Comparison of ENCODE assay signal across 25 mouse cellular contexts in genomic region chr7:40736971-40737468, GRCm38 (mm10).
A peak's percentile ranks its signal among the peaks of the same experiment; 100 is the strongest.
DNase-seq lines count a peak whose midpoint lies in the region; ATAC-seq lines count a peak whose summit lies in the region.
"Had no signal": no experiment of that assay in that cellular context is flagged by ENCODE, and none has a peak within 500 bp of the region (broad histone marks: within the 10 kb centered on the region; RNA-seq: fewer than 3 reads in every experiment).

No protein-coding gene starts in this region.

- no peak overlapping the region for H3K4me2 ChIP-seq in hindbrain, embryonic 16.5 days (ENCODE audit: low read length)
- no peak overlapping the region for H3K4me2 ChIP-seq in hindbrain, embryonic 13.5 days
- no peak overlapping the region for H3K4me2 ChIP-seq in neural tube, embryonic 14.5 days (ENCODE audit: low read depth, low read length)
- H3K4me2 ChIP-seq in neural tube, embryonic 15.5 days = no peak overlapping the region
- H3K4me2 ChIP-seq: embryonic facial prominence, embryonic 12.5 days; embryonic facial prominence, embryonic 15.5 days; hindbrain, embryonic 12.5 days had no signal

- DNase-seq in neural tube, embryonic 10.5 days (ENCODE audit: extremely low spot score, low spot score) = no peak
- DNase-seq in thymus, postnatal 0 days (ENCODE audit: low spot score) = no peak
- DNase-seq: adrenal gland, postnatal 10 days; adrenal gland, postnatal 36 days; B cell, adult 2 months; cerebellum, adult 18-20 months; cerebellum, adult 9-10 months; cerebellum, postnatal 14 days; gastrocnemius, postnatal 25 days; heart, adult 2 months had no signal

- peak; percentile 50; the same call in 1 of the 2 replicates for ATAC-seq in hindbrain, embryonic 16.5 days
- ATAC-seq in hindbrain, embryonic 13.5 days (ENCODE audit: low FRiP score) = no peak; the same call in 1 of the 2 replicates
- peak; percentile 45; the same call in 1 of the 2 replicates for ATAC-seq in neural tube, embryonic 14.5 days (ENCODE audit: low read depth)
- peak; percentile 58; the same call in 1 of the 2 replicates for ATAC-seq in neural tube, embryonic 15.5 days (ENCODE audit: low FRiP score)
- ATAC-seq: forebrain, embryonic 14.5 days; hindbrain, postnatal 0 days; inflammation-experienced regulatory T-cells, adult 6 months; Patski had no signal

- no peak overlapping the region for H3K27ac ChIP-seq in hindbrain, embryonic 16.5 days (ENCODE audit: low read depth, low read length)
- no peak overlapping the region for H3K27ac ChIP-seq in hindbrain, embryonic 13.5 days
- no peak overlapping the region for H3K27ac ChIP-seq in neural tube, embryonic 14.5 days (ENCODE audit: low read depth, low read length)
- no peak overlapping the region for H3K27ac ChIP-seq in neural tube, embryonic 15.5 days (replicated peaks)
- H3K27ac ChIP-seq: embryonic facial prominence, embryonic 12.5 days; embryonic facial prominence, embryonic 15.5 days; heart, adult 2 months; heart, embryonic 10.5 days; hindbrain, embryonic 12.5 days; hindbrain, postnatal 0 days had no signal

- no peaks in the 10 kb centered on the region for H3K9me3 ChIP-seq in hindbrain, embryonic 16.5 days (ENCODE audit: control insufficient read depth, low read length)
- H3K9me3 ChIP-seq in hindbrain, embryonic 13.5 days = no peaks in the 10 kb centered on the region
- H3K9me3 ChIP-seq in neural tube, embryonic 14.5 days (ENCODE audit: control insufficient read depth, low read length) = no peaks in the 10 kb centered on the region
- H3K9me3 ChIP-seq in neural tube, embryonic 15.5 days (replicated peaks) = no peaks in the 10 kb centered on the region
- H3K9me3 ChIP-seq: embryonic facial prominence, embryonic 12.5 days; embryonic facial prominence, embryonic 15.5 days; heart, embryonic 10.5 days; hindbrain, embryonic 12.5 days had no signal

- no peak overlapping the region for H3K9ac ChIP-seq in hindbrain, embryonic 16.5 days (ENCODE audit: low read depth, low read length)
- H3K9ac ChIP-seq in hindbrain, embryonic 13.5 days = no peak overlapping the region
- no peak overlapping the region for H3K9ac ChIP-seq in neural tube, embryonic 14.5 days (replicated peaks; ENCODE audit: low read depth, low read length)
- no peak overlapping the region for H3K9ac ChIP-seq in neural tube, embryonic 15.5 days (replicated peaks)
- H3K9ac ChIP-seq: embryonic facial prominence, embryonic 12.5 days; embryonic facial prominence, embryonic 15.5 days; forebrain, postnatal 0 days; hindbrain, embryonic 12.5 days had no signal

- no peak overlapping the region for H3K4me3 ChIP-seq in hindbrain, embryonic 16.5 days (ENCODE audit: low read length)
- no peak overlapping the region for H3K4me3 ChIP-seq in hindbrain, embryonic 13.5 days
- no peak overlapping the region for H3K4me3 ChIP-seq in neural tube, embryonic 14.5 days (ENCODE audit: low read depth, low read length)
- no peak overlapping the region for H3K4me3 ChIP-seq in neural tube, embryonic 15.5 days (replicated peaks)
- H3K4me3 ChIP-seq: embryonic facial prominence, embryonic 12.5 days; embryonic facial prominence, embryonic 15.5 days; heart, adult 2 months; heart, embryonic 10.5 days; hindbrain, embryonic 12.5 days had no signal

- no peaks in the 10 kb centered on the region for H3K4me1 ChIP-seq in hindbrain, embryonic 16.5 days (ENCODE audit: control insufficient read depth, insufficient read depth, low read depth, low read length)
- peaks cover 8% of the 10 kb centered on the region; the same call in 1 of the 2 replicates for H3K4me1 ChIP-seq in hindbrain, embryonic 13.5 days (replicated peaks)
- 0 out of 2 replicates have a peak, but pooled peaks cover 3% of the 10 kb centered on the region for H3K4me1 ChIP-seq in neural tube, embryonic 14.5 days (ENCODE audit: control insufficient read depth, insufficient read depth, low read length)
- H3K4me1 ChIP-seq in neural tube, embryonic 15.5 days = peaks cover 14% of the 10 kb centered on the region
- H3K4me1 ChIP-seq: embryonic facial prominence, embryonic 12.5 days; embryonic facial prominence, embryonic 15.5 days; heart, embryonic 10.5 days; hindbrain, embryonic 12.5 days had no signal

- WGBS in hindbrain, embryonic 16.5 days = 47% methylated on average over 6 of the region's 6 CpGs
- 50% methylated on average over 6 of the region's 6 CpGs for WGBS in hindbrain, embryonic 13.5 days
- WGBS in neural tube, embryonic 14.5 days = 44% methylated on average over 6 of the region's 6 CpGs
- WGBS in neural tube, embryonic 15.5 days = 42% methylated on average over 6 of the region's 6 CpGs

- no peaks in the 10 kb centered on the region for H3K36me3 ChIP-seq in hindbrain, embryonic 16.5 days (ENCODE audit: control insufficient read depth, insufficient read depth, low read length)
- no peaks in the 10 kb centered on the region for H3K36me3 ChIP-seq in hindbrain, embryonic 13.5 days
- no peaks in the 10 kb centered on the region for H3K36me3 ChIP-seq in neural tube, embryonic 14.5 days (ENCODE audit: control insufficient read depth, insufficient read depth, low read length)
- no peaks in the 10 kb centered on the region for H3K36me3 ChIP-seq in neural tube, embryonic 15.5 days
- H3K36me3 ChIP-seq: embryonic facial prominence, embryonic 12.5 days; embryonic facial prominence, embryonic 15.5 days; G1E; heart, embryonic 10.5 days; hindbrain, embryonic 12.5 days had no signal

- H3K27me3 ChIP-seq in hindbrain, embryonic 16.5 days (replicated peaks; ENCODE audit: control insufficient read depth, insufficient read depth, low read length) = no peaks in the 10 kb centered on the region
- no peaks in the 10 kb centered on the region for H3K27me3 ChIP-seq in hindbrain, embryonic 13.5 days
- H3K27me3 ChIP-seq in neural tube, embryonic 14.5 days (ENCODE audit: control insufficient read depth, insufficient read depth, low read length) = no peaks in the 10 kb centered on the region
- no peaks in the 10 kb centered on the region for H3K27me3 ChIP-seq in neural tube, embryonic 15.5 days (replicated peaks)
- H3K27me3 ChIP-seq: CH12.LX; embryonic facial prominence, embryonic 12.5 days; embryonic facial prominence, embryonic 15.5 days; hindbrain, embryonic 12.5 days; Patski had no signal
